Mouse (Mus musculus) kidney, adult 8-10 months (tissue): ENCODE data around the gene Bmpr1b.

ENCODE experiments used
- DNase-seq, 2 experiments: peaks; one replicate each; pipeline ENCODE4 v3.0.0; 2022

Bmpr1b gene

DNA sequence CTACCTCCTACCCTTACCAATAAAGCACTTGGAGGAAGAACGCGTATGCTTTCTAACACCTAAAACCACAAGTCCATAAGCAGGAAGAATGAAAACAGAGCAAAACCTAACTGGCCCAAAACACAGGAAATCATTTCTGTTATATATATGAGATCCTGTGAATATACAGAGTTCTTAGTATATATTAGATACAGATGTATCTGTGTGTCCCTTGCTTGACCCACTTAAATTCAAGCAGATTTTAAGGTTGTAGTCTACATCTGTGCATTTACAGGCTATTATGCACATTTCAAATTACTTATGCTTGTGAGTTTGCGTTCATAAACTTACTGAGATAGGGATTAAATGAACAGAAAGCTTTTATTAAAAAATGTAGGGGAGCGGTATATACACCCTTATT, 271.5 kb downstream of the Bmpr1b start:
- DNase-seq = no peak

DNA sequence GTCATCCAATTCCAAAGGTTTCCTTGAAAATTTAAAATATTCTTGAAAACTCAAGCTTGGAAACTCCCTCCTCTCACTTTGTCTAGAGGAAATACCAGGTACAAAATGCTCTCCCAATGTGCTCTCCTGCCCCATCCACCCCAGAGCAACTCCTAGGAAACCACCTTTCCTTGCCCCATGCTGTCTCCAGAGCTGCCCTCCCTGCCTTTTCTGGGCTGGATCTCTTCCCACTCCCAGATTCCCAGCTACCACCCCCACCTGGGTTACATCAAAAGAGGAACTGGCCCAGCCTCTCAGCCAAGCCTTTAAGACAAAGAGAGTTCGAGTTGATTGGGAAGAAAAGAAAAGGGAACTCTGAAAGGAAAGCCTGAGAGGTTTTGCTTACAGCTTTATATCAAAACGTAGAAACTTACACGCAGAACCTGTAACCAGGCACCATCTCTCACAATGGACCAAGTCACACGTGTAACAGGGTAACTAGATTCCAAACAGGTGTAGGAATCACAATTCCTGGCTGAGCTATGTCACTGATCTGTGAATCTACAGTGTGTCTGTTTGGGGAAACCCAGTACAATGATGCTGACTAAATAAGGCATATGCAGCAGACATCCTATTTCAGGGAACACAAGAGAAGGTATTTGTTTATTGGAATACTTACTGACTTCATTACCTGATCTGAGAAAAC, 272.2 kb downstream of the Bmpr1b start:
- no peak for DNase-seq

DNA sequence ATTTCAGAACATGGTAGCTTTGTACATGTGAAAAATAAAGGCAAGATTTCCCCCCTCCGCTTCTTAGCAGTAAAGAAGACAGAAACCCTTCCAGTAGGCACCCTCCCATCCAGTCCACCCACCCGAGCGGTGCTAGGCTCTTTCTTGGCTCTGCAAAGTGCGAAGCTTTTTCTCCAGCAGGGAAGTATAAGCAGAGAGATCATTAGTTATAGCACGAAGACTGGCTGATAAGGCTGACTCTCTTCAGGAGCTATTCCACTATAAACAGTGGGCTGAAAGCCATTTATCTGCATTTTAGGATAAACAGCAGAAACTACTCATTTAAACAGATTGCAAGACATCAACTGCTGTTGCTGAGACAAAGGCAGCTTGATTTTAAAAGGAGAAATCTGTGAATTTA, 274.1 kb downstream of the Bmpr1b start:
- no peak for DNase-seq

- no peak for DNase-seq
Observed at GRCm38 (mm10) chr3:141890668-141891067, 278.6 kb downstream of the Bmpr1b start.

GRCm38 (mm10) chr3:141887476-141888274, 281.6 kb downstream of the Bmpr1b start:
- no peak for DNase-seq

DNA sequence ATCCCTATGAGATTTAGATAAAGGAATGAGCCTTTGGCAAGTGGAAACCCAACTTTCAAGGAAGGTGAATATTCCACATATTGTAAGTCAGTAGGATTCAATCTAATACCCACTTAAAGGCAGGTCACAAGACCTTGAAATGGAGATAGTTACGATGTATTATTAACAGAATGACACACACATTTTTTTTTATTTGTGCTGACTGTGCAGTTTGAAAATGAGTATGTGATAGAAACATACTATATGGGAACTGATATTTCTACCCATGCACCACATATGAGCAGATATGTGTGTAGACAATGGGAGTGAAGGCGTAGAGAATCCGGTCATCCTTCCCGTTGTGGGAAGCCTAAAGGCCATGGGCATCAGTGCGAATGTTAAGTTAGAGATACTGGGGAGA, 285.0 kb downstream of the Bmpr1b start:
- DNase-seq = no peak

GRCm38 (mm10) chr3:141882496-141882895, 286.7 kb downstream of the Bmpr1b start:
- DNase-seq = no peak

GRCm38 (mm10) chr3:141872337-141873042, 296.7 kb downstream of the Bmpr1b start:
- no peak for DNase-seq

DNA sequence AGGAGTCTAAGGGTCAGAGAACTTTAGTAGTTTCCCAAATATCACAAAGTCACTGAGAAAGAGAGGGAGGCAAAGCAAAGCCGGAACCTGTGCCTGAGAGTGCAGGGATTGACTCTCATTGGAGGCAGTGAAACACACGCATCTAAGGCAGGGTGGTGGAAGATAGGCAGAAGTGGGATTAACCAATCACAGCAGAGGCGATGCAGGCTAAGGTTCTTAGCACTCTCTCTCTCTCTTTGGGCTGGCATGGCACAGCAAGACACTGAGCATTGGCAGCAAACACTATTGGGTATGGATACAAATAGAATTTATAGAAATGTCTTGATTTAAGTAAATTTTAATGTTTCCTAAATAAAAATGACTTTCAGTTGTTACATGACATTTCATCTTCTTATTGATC, 297.4 kb downstream of the Bmpr1b start:
- no peak for DNase-seq

- DNase-seq = peak; percentile 19 to 35
Observed at GRCm38 (mm10) chr3:141862816-141863461, 306.3 kb downstream of the Bmpr1b start.

DNA sequence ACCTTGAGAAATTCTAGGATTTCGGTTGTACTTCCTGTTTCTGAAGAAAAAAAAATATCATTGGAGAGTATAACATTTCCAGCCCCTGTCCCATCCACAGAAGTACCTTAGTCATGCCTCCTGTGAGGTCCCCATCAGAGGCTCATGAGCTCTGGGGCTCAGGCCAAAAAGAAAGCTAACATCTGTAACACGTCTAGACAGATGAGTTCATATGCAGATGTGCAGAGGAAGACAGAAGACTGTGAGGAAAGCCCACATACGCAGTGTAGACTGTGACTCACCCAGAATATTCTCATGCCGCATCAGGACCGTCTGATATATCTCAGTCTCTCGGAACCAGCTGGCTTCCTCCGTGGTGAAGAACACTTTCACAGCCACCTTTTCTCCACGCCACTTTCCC, 312.1 kb downstream of the Bmpr1b start:
- DNase-seq = no peak

DNA sequence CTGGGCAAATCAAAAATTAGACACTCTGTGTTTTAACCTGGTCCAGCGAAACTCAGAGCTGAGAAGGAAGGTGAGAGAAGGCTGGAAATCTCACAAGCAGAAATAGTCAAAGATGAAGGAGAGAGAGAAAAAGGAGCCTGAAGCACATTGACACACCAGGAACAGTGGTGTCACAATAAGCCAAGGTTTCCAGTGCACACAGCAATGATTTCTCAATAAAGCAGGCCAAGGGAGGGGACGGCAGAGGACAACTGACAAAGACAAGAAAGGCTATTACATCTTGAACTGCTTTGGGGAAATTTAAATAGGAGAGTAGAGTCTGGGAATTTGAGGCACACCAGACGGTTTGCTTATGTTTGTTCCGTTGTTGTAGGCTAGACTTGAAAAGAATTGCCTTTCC, 314.9 kb downstream of the Bmpr1b start:
- DNase-seq = no peak

- no peak for DNase-seq
Observed at GRCm38 (mm10) chr3:141850141-141850540, 319.1 kb downstream of the Bmpr1b start.

- DNase-seq = no peak
Observed at GRCm38 (mm10) chr3:141849206-141849605, 320.0 kb downstream of the Bmpr1b start.

GRCm38 (mm10) chr3:141838864-141839263, 330.4 kb downstream of the Bmpr1b start:
- DNase-seq = peak in 1 of 2 experiments; percentile 15

DNA sequence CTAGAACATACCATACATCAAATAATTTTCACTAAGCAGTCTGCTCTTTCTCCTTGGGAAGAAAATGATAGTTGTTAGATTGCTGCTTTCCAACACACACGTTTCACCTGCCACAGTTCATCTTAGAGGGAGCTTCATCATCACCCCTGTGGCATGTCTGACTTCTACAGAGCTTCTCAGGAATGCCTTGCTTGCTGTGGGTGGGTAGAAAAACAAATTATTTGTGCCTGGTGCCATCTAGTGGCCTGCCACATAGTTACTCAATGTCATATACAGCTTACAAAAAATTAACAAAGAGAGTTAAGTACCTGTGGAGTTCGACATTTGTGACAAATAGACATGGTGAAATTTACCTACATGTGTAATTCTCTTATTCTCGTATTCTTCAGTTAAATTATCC, 338.1 kb downstream of the Bmpr1b start:
- peak; percentile 30 to 71 for DNase-seq

GRCm38 (mm10) chr3:141828301-141828700, 340.9 kb downstream of the Bmpr1b start:
- no peak for DNase-seq

DNA sequence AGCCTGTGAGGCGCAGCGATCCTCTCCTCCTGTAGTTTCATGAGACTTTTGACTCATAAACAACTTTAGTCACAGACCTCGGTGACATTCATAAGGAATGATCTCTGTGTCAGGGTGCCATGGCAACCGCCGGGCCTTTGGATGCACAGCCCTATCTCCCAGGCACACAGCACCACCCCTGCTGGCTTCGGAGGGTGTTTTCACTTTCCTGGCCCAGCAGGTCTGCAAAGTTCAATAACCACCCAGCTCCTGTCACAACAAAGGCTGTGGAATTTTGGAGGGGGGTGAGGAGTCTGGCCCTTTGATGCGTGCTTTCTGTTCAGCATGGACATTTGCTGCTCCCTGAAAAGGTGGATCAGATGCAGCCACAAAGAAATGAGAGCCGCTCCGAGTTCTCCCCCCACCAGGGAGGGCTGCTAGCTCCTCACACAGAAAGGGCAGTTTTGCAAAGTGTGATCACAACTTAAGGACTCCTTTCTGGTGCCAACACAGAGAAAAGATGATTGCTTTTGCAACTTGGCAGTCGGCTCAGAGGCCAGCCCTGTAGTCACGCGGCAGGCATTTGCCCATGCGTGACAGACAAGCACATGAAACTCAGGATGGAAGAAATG, 349.8 kb downstream of the Bmpr1b start:
- DNase-seq = peak; percentile 29 to 60

- no peak for DNase-seq
Observed at GRCm38 (mm10) chr3:141818615-141819312, 350.5 kb downstream of the Bmpr1b start.

DNA sequence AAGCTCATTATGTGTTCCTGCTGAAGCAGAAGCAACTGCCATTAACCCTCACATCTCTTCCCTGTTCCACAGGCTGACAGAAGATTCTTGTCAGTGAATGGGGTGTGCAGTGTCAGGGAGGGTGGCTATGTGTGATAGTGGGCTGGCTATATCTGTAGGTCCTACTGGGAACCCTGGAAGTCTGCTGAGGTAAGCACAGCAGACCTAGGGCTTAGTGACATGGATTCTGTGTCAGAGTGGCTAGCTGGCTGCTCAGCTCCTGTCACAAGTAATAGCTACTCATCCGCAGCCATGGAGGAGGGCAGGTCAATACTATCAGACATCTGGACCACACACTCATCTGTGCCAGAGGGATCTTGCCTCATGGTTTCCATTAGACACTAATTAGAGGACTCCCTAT, 354.4 kb downstream of the Bmpr1b start:
- DNase-seq = no peak

- peak; percentile 3 to 25 for DNase-seq
Observed at GRCm38 (mm10) chr3:141811348-141811747, 357.9 kb downstream of the Bmpr1b start.

DNA sequence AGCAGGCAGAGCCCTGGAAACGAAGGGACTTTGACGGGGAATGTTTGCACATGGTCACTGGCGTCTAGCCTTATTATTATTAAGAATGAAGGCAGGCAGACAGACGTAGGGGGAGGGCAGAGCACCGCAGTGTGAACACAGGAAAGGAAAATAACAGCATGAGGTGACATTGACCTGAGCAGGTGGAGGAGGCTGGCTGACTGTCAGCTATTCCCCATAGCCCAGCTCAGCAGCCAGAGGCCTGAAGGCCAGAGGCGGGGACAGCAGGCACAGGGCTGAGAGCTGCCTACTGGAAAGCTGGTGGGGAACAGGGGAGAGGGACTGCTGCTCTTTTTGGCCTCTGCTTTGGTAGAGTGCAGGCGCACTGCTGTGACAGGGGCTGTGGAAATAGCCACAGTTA, 358.3 kb downstream of the Bmpr1b start:
- DNase-seq = no peak
